Mouse (Mus musculus): Measurements from ENCODE around the gene Nkg7.
"Not testable (repeated sequence)": the region's sequence is repeated elsewhere in the genome, so short reads cannot be mapped to it uniquely, and the experiment has no call there.

Gene Nkg7

GRCm38 (mm10) chr7:43436341-43437255, at the start of gene Nkg7:
Gene Nkg7 (plus strand): TSS chr7:43437073.
- Histone ChIP-seq H3K27me3 (ENCODE audit: control insufficient read depth, insufficient read depth, low read length, poor library complexity, severe bottlenecking) (no peaks in the 10 kb centered on the region), H3K36me3 (ENCODE audit: control insufficient read depth, insufficient read depth, low read length, poor library complexity, severe bottlenecking) (no peaks in the 10 kb centered on the region)
- no peak for DNase-seq (ENCODE audit: low read depth, low spot score)

- H3K27me3 ChIP-seq (ENCODE audit: control insufficient read depth, insufficient read depth, low read length, poor library complexity, severe bottlenecking): no peaks in the 10 kb centered on the region
- DNase-seq (ENCODE audit: low read depth, low spot score): peak; percentile 87
- H3K36me3 ChIP-seq (ENCODE audit: control insufficient read depth, insufficient read depth, low read length, poor library complexity, severe bottlenecking): no peaks in the 10 kb centered on the region; the same call in 1 of the 2 replicates
Observed at GRCm38 (mm10) chr7:43392349-43393121, 44.3 kb upstream of the Nkg7 start.

- no peaks in the 10 kb centered on the region; the same call in 1 of the 2 replicates for H3K36me3 ChIP-seq (ENCODE audit: control insufficient read depth, insufficient read depth, low read length, poor library complexity, severe bottlenecking)
- no peak for DNase-seq (ENCODE audit: low read depth, low spot score)
- no peaks in the 10 kb centered on the region for H3K27me3 ChIP-seq (ENCODE audit: control insufficient read depth, insufficient read depth, low read length, poor library complexity, severe bottlenecking)
Observed at GRCm38 (mm10) chr7:43399501-43399900, 37.4 kb upstream of the Nkg7 start.

GRCm38 (mm10) chr7:43402718-43403117, 34.2 kb upstream of the Nkg7 start:
- Histone ChIP-seq H3K27me3 (ENCODE audit: control insufficient read depth, insufficient read depth, low read length, poor library complexity, severe bottlenecking) (no peaks in the 10 kb centered on the region), H3K36me3 (ENCODE audit: control insufficient read depth, insufficient read depth, low read length, poor library complexity, severe bottlenecking) (no peaks in the 10 kb centered on the region)
- DNase-seq (ENCODE audit: low read depth, low spot score): no peak

- DNase-seq (ENCODE audit: low read depth, low spot score): peak; percentile 66
- peaks cover 3% of the 10 kb centered on the region for H3K36me3 ChIP-seq (ENCODE audit: control insufficient read depth, insufficient read depth, low read length, poor library complexity, severe bottlenecking)
Observed at GRCm38 (mm10) chr7:43407573-43407972, 29.3 kb upstream of the Nkg7 start.

GRCm38 (mm10) chr7:43408131-43408553, 28.7 kb upstream of the Nkg7 start, which contains the start of gene Siglecg:
Gene Siglecg (plus strand): TSS chr7:43408204.
- Histone ChIP-seq H3K36me3 (ENCODE audit: control insufficient read depth, insufficient read depth, low read length, poor library complexity, severe bottlenecking) (peaks cover 3% of the 10 kb centered on the region), H3K27me3 (ENCODE audit: control insufficient read depth, insufficient read depth, low read length, poor library complexity, severe bottlenecking) (no peaks in the 10 kb centered on the region)
- DNase-seq (ENCODE audit: low read depth, low spot score): peak; percentile 75

More at GRCm38 (mm10) chr7:43407573-43407972, 29.3 kb upstream of the Nkg7 start:
- no peaks in the 10 kb centered on the region for H3K27me3 ChIP-seq (ENCODE audit: control insufficient read depth, insufficient read depth, low read length, poor library complexity, severe bottlenecking)

- peaks cover 3% of the 10 kb centered on the region for H3K36me3 ChIP-seq (ENCODE audit: control insufficient read depth, insufficient read depth, low read length, poor library complexity, severe bottlenecking)
- DNase-seq (ENCODE audit: low read depth, low spot score): no peak
- no peaks in the 10 kb centered on the region for H3K27me3 ChIP-seq (ENCODE audit: control insufficient read depth, insufficient read depth, low read length, poor library complexity, severe bottlenecking)
Observed at GRCm38 (mm10) chr7:43409084-43409483, 27.8 kb upstream of the Nkg7 start.

- H3K36me3 ChIP-seq (ENCODE audit: control insufficient read depth, insufficient read depth, low read length, poor library complexity, severe bottlenecking); H3K27me3 ChIP-seq (ENCODE audit: control insufficient read depth, insufficient read depth, low read length, poor library complexity, severe bottlenecking); DNase-seq (ENCODE audit: low read depth, low spot score): not testable (repeated sequence)
Observed at GRCm38 (mm10) chr7:43411724-43412123, 25.1 kb upstream of the Nkg7 start.

GRCm38 (mm10) chr7:43417298-43417697, 19.6 kb upstream of the Nkg7 start:
- peaks cover 12% of the 10 kb centered on the region for H3K36me3 ChIP-seq (ENCODE audit: control insufficient read depth, insufficient read depth, low read length, poor library complexity, severe bottlenecking)
- H3K27me3 ChIP-seq (ENCODE audit: control insufficient read depth, insufficient read depth, low read length, poor library complexity, severe bottlenecking): no peaks in the 10 kb centered on the region
- no peak for DNase-seq (ENCODE audit: low read depth, low spot score)

- peak; percentile 85 for DNase-seq (ENCODE audit: low read depth, low spot score)
- Histone ChIP-seq H3K27me3 (ENCODE audit: control insufficient read depth, insufficient read depth, low read length, poor library complexity, severe bottlenecking) (no peaks in the 10 kb centered on the region), H3K36me3 (ENCODE audit: control insufficient read depth, insufficient read depth, low read length, poor library complexity, severe bottlenecking) (peaks cover 4% of the 10 kb centered on the region; the same call in 1 of the 2 replicates)
Observed at GRCm38 (mm10) chr7:43422995-43423617, 13.8 kb upstream of the Nkg7 start.

GRCm38 (mm10) chr7:43423991-43424625, 12.8 kb upstream of the Nkg7 start:
- Histone ChIP-seq H3K36me3 (ENCODE audit: control insufficient read depth, insufficient read depth, low read length, poor library complexity, severe bottlenecking) (peaks cover 4% of the 10 kb centered on the region; the same call in 1 of the 2 replicates), H3K27me3 (ENCODE audit: control insufficient read depth, insufficient read depth, low read length, poor library complexity, severe bottlenecking) (no peaks in the 10 kb centered on the region)
- no peak for DNase-seq (ENCODE audit: low read depth, low spot score)

GRCm38 (mm10) chr7:43427406-43427805, 9.5 kb upstream of the Nkg7 start, which contains the start of gene Lim2:
Gene Lim2 (plus strand): TSS chr7:43427670.
- DNase-seq (ENCODE audit: low read depth, low spot score): no peak
- no peaks in the 10 kb centered on the region for H3K27me3 ChIP-seq (ENCODE audit: control insufficient read depth, insufficient read depth, low read length, poor library complexity, severe bottlenecking)
- H3K36me3 ChIP-seq (ENCODE audit: control insufficient read depth, insufficient read depth, low read length, poor library complexity, severe bottlenecking): no peaks in the 10 kb centered on the region

GRCm38 (mm10) chr7:43429500-43429899, 7.4 kb upstream of the Nkg7 start:
- no peaks in the 10 kb centered on the region for H3K36me3 ChIP-seq (ENCODE audit: control insufficient read depth, insufficient read depth, low read length, poor library complexity, severe bottlenecking)

GRCm38 (mm10) chr7:43432891-43433290, 4.0 kb upstream of the Nkg7 start:
- H3K36me3 ChIP-seq (ENCODE audit: control insufficient read depth, insufficient read depth, low read length, poor library complexity, severe bottlenecking): no peaks in the 10 kb centered on the region
- DNase-seq (ENCODE audit: low read depth, low spot score): no peak
- H3K27me3 ChIP-seq (ENCODE audit: control insufficient read depth, insufficient read depth, low read length, poor library complexity, severe bottlenecking): no peaks in the 10 kb centered on the region

More at GRCm38 (mm10) chr7:43429500-43429899, 7.4 kb upstream of the Nkg7 start:
- H3K27me3 ChIP-seq (ENCODE audit: control insufficient read depth, insufficient read depth, low read length, poor library complexity, severe bottlenecking): no peaks in the 10 kb centered on the region
- DNase-seq (ENCODE audit: low read depth, low spot score): no peak
